Mouse (Mus musculus): ENCODE data around the gene Larp1b.
"Not testable (repeated sequence)": the region's sequence is repeated elsewhere in the genome, so short reads cannot be mapped to it uniquely, and the experiment has no call there.

The Larp1b gene

DNA sequence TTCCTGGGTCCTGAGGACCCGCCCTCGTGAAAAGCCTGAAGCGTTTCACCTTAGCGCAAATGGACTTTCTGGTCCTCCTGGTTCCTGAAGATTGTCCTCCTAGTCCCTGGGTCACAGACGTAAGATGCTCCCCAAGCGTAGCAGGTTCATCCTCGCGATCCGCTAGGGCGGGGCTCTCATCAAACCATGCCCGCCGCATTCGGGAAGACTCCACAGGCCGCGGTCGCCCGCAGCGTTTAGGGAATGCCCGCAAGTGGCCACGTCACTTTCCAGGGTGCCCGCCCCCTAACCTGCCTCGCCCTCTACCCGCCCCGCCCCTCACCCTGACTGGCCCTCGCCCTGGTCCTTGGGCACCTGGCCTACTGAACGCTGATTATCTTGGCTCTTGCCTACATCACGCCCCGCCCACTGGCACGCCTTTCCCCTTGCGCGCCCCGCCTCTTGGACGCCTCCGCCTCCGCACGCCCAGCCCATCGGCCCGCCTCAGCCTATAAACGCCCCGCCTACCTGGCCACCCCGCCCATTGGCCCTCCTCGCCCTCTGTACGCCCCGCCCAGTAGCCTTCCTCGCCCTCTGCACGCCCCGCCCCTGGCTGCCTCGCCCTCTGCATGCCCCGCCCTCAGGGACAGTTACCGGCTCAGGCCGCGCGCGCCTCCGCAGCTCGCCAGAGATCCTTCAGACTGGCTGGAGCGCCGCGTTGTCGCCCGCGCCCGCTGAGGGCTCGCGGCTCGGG is at the start of gene Larp1b:
Gene Larp1b (plus strand): TSS at position 659 of the 733 bp plus-strand sequence.
- DNase-seq, result peak; percentile 99

DNA sequence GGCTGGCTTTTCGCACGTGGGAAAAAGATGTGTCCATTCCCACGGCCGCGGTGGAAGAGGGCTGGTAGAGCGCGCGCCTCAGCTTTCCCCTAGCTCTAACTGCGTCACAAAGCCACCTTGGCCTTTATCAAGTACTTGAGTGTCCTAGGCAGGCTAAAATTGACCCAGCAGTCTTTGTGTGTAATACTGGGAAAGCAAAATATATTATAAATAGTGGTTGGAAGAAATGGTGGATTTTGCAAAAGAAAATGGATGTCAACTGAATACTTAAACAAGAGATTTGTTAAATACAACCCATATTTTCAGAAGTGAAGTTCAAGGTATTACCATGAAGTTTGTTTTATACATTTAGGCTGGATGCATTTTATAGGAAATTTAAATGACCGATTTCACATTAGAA is 47.2 kb upstream of the Larp1b start, which contains the start of gene 1700034I23Rik:
Gene 1700034I23Rik (minus strand): TSS at position 101 of the 400 bp plus-strand sequence.
- not testable (repeated sequence) for DNase-seq

DNA sequence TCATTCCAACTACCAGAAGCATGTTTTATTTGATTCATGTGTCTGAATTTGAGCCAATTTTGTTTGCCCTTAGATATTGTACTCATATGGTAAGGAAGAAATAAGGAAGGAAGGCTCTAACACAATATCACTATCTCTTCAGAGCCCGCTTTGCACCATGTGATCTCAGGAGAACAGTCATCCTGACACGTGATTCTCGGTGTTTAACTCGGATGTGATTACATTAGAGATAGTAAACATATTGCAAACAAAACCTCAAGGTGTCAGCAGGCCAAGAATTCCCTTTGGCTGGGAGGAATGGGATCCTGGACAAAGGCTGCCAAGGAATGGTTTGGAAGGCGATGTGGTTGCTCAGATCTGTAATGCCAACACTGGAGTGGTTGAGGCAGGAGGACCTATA is 11.4 kb upstream of the Larp1b start:
- no peak for DNase-seq

DNA sequence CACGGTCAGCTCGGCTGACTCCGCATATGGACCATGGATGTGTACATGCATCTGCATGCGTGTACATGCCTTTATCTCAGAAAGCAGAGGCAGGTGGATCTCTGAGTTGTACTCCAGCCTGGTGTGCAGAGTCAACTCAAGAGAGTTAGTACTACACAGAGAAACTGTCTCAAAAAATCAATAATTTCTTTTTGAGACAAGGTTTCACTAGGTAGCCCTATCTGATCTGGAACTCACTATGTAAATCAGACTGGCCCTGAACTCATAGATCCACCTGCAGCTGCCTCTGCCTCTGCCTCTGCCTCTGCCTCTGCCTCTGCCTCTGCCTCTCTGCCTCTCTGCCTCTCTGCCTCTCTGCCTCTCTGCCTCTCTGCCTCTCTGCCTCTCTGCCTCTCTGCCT is 11.0 kb upstream of the Larp1b start:
- DNase-seq, result no peak

DNA sequence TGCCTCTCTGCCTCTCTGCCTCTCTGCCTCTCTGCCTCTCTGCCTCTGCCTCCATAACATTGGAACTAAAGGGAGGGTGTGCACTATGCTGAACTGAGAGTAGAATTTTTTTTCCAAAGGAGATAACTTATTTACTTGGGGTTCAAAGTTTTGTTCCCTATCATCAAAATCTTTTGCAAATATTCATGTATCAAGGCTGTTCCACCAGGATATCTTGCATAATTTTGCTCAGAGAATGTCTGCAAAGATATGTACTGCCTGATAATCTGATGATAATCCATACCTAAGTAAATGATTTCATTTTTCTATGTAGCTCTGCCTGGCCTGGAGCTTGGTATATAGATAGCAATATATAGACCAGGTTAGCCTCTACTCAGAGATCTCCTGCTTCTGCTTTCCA is 10.6 kb upstream of the Larp1b start:
- DNase-seq, result no peak

DNA sequence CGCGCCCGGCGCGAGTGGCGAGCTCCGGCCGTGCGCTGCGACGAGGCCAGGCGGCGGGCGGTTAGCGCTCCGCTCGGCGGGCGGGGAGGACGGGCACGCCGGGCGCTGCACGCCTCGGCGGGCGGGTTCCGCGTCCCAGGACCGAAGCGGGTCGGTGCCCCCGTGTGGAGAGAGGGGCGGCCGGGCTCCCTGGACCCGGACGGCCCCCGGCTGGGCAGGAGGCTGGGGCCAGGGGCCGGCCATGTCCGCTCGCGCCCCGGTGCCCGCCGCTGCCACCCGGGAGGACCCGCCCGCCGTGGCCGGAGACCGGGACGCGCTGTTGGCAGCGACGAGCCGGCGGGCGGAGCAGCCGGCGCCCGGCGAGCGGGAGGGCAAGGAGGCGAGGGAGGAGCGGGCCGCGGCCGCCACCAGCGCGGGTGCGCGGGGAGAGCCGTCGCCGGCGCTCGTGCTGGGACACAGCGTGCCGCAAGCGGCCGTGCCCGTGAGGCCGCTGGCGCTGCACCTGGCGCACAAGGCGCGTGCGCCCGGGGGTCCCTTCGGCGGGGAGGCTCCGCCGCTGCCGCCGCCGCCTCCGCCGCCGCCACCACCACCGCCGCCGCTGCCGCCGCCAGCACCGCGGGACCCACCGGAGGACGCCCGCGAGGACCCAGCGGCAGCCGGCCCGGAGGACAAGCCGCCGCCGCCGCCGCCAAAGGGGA is 424 bp downstream of the Larp1b start:
- DNase-seq, result peak; percentile 53

DNA sequence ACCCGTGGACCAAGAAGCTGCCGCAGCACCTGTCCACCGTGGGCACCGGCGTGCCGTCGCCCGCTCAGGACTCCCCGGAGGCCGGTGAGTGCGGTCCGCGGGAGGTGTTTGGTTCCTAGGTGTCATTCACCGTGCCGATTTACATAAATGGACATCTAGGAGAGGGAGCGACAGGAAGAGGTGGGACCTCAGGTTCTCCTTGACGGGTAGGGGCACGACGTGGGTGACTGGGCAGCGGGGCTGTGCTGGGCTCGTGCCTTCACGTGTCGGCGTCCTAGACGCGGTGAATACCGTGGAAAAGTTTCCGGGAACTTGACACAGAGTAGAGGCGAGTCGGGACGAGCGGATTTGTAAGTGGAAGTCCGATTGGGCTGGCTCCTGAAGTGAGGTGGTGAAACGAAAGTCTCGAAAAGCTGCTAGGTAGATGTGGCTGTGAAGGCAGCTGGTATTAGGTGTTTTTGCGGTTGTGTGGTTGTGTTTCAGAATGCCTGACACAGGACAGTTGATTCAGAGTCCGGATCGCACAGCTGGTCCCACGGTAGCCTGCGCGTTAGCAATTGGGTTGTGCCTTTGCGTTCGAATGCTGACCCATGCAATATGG is 1.1 kb downstream of the Larp1b start:
- DNase-seq, result peak; percentile 49

DNA sequence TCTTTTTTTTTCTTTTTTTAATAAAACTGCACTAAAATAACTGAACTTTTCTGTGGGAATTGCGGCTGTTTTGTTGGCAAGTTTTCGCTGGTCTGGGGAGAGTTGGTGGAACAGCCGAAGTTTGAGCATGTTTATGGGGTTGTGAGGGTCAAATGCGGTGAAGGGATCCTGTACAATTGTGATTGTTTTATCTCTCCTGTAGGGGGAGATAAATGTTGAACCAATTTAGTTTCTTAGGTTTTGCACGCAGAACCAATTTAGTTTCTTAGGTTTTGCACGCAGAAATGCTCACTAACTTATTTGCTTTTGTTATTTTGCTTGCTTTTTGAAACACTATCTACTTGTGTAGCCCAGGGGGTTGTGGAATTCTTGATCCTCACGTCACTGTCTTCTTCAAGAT is 1.7 kb downstream of the Larp1b start:
- DNase-seq, result peak; percentile 8

DNA sequence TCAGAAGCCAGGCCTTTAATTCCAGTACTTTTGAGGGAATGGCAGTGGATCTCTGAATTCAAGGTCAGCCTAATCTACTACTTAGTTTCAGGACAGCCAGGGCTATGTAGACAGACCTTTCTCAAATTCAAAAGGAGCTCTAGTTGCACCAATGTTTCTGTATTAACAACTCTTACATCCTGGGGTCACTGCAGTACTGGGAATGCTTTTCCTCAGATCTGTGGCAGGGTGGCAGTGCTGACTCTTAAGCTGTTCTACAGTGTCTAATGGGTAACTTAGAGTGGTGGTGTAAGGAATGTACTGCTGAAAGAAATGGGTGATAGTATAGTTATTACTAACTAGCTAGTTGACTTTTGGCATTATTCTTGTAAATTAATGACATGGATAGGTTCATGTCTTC is 3.0 kb downstream of the Larp1b start:
- no peak for DNase-seq

DNA sequence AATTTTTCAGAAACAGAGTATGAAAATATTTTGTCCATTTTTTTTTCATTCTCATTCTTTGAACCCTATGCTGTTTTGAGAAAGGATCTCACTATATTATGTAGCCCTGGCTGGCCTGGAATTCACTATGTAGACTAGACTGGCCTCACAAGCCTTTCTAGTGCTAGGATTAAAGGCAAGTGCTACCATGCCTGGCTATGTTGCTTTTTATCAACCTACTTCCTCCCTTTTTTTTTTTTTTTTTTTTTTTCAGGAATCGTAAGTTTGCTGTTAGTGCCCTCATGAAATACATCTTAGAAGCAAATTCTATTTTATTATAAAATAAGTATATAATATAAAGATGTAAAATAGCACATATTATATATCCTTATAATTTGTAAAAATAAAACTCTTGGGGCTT is 5.2 kb downstream of the Larp1b start:
- DNase-seq, result no peak

DNA sequence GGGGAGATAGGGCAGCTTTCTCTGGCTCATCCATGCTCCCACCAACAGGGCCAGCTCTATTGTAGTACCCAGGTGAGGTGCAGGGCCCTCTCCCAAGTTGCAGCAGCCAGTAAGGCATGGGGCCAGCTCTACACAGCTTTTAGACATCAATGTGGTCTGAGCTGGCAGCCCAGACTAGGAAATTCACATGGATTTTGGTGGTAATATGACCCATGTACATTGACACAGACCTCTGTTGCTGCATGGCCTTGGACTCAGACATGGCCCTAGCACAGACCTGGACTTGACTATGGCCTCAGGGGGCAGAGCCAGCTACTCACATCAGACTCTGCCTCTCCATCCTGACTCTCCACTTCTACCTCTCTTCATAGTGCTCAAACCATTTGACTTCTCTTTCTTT is 9.2 kb downstream of the Larp1b start:
- DNase-seq, result no peak

DNA sequence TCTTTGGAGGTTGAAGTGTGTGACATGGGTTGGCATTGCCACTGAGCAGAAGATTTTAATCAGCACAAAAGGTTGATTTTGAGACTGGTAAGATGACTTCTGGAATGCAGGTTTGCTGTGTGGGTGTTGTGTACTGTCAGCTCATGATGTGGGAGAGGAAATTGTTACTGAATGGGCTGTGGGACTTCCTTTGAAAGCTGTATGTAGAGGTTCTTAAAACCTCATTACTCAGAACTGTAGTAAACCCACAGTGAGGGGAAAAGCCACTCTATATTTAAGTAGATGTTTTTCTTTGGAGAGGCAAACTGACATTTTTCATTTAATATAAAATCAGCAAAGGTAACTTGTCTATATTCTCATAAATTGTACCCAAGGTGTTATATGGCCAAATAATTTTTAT is 31.1 kb downstream of the Larp1b start:
- DNase-seq, result no peak

DNA sequence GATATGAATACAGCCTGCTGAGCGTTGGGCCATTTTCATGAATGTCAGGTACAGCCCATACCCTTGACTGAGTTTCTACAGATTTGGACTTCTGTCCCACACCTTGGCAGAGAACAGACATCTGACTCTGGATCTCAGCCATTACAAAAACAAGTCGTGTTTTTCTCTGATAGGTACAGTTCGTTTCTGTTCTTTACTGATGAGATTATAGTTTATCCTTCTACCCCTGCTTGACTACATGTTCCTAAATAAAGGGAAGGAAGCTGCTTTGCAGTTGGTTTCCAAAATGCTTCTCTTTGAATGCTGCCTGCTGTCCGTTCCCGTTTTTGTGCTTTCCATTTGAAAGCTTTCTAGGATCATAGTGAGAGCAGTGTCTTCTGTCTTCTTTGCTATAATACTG is 37.9 kb downstream of the Larp1b start:
- DNase-seq, result no peak

DNA sequence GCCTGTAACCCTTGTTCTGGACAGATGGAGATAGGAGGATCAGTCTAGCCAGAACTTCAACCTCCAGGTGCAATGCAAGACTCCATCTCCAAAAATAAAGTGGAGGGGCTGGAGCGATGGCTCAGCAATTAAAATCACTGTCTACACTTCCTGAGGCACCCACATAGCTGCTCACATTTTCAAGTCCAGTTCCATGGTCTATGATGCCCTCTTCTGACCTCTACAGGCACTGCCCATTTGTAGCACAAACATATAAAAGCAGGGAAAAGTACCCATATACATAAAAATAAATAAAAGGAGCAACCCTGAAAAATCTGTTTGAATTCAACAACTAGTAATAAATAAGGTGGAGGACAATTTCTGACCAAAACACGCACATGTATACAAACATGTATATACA is 39.1 kb downstream of the Larp1b start:
- DNase-seq, result no peak

DNA sequence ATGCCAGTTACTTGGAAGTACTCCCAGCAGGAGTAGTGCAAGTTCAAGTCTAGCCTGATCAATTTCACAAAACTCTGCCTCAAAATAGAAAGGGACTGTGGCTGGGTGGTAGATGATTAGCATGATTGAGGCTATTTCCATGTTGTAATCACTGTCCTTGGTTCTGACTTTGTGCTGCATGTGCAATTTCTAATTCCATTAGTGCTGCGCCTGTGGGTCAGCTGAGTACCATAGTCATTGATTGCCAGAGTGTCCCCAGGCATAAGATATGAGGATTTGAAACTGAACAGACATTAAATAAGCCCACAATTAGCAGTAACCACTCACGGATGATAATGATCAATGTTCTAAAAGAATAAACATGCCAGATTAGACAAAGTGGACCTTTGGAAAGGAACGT is 41.9 kb downstream of the Larp1b start:
- DNase-seq, result no peak

DNA sequence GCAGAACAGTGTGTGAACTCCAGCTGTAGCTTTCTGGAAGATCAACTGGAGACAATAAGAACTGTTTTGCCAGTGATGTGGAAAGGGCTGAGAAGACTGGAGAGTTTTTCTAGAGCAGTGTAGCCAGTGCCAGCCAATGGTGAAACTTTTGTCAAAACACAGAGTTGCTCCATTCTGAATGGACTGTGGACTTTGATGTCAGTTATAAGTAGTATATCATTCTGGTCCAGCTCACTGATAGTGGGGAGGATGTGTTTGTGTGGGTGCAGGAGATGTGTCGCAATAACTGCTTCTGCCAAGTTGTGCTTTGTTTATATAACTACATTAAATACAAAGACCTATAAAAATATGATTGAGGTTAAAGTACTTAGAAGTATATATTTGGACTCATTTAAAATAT is 45.5 kb downstream of the Larp1b start:
- DNase-seq, result no peak

DNA sequence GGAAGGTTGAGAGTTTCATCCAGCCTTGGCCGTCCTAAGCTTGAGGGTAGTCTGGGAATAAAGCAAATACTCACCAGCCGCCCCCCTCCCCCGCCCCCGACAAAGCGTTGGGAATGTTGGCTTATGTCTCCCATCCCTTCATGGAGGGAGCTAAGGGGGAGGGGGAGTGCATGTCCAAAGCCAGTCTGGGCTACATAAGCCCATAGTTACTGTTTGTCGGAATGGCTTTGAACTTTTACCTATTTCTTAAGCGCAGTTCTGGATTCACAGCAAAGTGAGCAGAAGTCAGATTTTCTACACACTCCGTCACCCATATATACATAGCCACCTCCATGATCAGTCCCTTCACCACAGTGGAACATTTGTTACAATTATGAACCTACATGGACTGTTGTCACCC is 59.7 kb downstream of the Larp1b start:
- no peak for DNase-seq

DNA sequence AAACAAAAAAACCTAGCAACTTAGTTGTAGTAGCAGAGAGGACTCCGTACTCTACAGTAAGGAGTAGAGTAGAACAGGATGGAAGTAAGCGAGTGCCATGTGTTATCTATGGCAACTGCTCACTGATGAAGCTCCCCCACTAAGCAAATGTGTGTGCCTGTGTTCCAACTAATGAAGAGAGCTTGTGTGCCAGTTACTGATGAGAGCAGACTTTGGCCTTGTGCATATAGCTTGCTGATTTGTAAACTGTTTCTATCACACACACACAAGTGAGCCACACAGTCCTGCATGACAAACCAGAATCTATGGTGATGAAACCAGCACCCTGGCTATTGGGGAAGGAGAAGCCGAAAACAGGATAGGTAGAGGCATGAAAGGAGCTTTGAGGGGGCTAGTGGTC is 60.4 kb downstream of the Larp1b start:
- DNase-seq, result no peak

DNA sequence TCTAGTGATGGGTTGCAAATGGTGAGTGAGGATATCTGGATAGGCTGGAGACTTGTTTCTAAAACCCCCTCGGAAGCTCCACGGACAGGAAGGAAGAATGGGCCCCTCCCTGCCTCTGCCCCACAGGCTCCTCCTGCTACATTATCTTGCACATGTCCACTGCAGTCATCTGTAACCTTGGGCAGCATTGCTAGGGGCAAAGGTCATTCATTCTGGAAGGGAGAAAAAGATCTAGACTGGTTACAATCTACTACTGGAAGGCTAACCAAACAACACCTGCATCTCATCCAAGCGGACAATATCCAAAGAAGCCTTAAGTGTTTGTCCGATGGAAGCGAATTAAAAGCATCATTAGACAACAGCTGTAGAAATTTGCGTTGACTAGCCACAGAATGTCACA is 61.1 kb downstream of the Larp1b start:
- DNase-seq, result no peak

DNA sequence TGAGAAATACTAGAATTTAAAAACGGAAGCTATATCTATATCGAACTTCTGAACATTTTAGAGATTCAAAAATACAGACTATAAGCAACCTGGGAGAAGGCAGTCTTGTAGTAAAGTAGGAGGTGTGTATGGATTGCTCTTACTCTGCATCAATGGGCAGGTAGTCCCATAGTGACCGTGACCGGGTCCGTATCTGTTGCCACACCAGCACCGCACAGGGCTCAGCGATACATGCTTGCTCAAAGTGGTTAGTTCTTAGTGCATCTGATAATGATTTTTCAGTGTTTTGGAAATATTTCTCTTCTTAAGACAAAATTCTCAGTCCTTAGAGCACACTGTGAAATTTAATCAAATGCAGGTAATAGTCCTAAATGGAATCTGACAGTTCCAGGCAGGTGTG is 62.8 kb downstream of the Larp1b start:
- no peak for DNase-seq

DNA sequence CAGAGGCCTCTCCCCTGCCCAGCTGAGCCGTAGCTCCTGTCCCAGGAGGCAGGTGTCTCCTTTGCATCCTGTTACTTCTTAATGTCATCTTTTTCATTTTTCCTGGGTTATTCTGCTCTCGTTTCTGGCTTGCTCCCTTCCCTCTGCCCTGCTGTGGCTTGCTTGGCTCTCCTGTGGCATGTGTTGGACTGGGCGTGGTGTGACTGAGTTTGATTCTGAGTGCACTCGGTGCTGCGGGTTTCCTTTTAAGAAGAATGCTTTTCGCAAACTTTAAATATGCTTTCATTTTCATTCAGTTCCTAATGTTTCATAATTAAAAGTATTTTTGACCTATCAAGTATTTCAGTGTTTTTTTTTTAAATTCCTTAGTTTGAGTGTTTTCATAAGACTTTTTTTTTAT is 65.3 kb downstream of the Larp1b start:
- no peak for DNase-seq

DNA sequence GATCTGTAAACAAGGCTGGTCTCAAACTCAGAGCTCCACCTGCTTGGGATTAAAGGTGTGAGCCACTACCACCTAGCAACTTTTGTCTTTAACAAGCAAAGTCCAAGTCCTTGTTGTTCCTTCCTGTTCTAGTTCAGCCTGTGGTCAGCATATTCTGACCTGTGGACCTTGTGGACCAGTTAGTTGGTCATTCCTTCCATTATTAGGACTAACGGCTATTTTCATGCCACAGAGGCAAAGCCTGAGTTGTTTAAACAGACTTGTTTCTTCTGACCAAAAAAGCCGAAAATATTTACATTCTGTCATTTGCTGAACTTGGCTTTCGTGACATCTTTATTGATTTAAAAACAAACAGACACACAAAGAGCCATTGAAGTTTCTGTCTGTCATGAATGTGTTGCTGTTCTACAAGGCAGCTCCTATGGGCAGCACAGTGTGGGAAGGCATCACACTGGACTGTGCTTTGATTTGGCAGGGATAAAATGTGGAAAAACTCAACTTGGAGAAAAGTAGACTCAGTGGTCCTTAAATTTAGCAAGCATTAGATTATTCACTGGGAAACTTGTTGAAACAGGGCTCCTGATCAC is 68.5 kb downstream of the Larp1b start:
- no peak for DNase-seq

DNA sequence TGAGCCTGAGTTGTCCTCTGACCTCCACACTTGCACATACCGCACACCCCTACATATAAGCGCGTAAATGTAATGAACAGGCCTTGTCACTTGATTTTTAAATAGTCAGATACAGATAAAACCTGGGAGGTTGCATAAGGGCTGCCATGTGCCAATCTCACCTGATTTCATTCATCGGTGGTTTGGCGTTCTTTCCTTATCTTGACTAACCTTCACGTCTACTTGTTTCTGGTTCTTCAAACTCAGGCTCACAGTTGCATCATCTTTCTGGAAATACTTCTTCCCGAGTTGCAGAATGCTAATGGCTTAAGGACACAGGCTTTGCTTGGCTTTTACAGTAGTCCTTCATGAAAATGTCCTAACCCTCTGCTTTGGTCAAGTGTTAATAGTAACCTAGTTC is 71.1 kb downstream of the Larp1b start:
- no peak for DNase-seq

DNA sequence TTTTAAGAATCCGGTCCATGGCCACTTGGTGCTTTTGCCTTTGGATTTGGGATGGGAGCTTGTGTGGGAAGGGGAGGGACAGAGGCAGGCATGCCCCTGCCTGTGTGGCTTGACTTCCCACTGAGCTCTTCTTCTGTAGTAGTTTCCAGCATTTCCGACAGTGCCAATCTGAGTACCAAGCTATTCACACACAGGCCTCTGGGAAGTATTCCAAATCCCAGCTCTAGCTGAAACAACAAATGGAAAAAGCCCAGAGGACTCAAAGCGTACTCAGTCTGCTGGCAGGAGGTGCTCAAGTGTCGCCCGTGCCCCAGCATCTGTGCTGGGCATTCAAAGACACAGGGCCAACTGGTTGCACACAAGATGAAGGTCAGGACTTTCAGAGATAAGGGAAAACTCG is 72.4 kb downstream of the Larp1b start:
- peak; percentile 5 for DNase-seq

Data from lung, postnatal 10 days (tissue).